Mouse (Mus musculus) midbrain, embryonic 11.5 days (tissue): Measurements from ENCODE around the gene Mfsd11. TPM values are rescaled to one million over a fixed set of nuclear protein-coding genes. Genes with fewer than 3 reads are reported as not detected.
A peak's percentile ranks its signal among the peaks of the same experiment; 100 is the strongest.
"Not testable (repeated sequence)": the region's sequence is repeated elsewhere in the genome, so short reads cannot be mapped to it uniquely, and the experiment has no call there.

Source experiments
- ATAC-seq: fragments of 200-750 bp; cut with Nextera tagmentation; 2 replicates; pipeline ENCODE4 v1.8.0; 2017; ENCODE audit warnings: moderate TSS enrichment, moderate library complexity; ENCODE audit not compliant: low FRiP score
- DNase-seq: peaks from one replicate; pipeline ENCODE4 v3.0.0; 2015; ENCODE audit warnings: low spot score; ENCODE audit errors: missing footprints
- H3K27ac ChIP-seq: fragments of 300-500 bp; sonication (generic); 2 replicates; pipeline ENCODE4 v1.5.1; 2014; ENCODE audit warnings: low read depth, low read length
- H3K27me3 ChIP-seq: fragments of 300-500 bp; sonication (generic); 2 replicates; pipeline ENCODE4 v1.6.1; 2014; ENCODE audit warnings: mild to moderate bottlenecking, low read length, moderate library complexity, mixed read lengths; ENCODE audit not compliant: control insufficient read depth, insufficient read depth
- H3K36me3 ChIP-seq: fragments of 300-500 bp; sonication (generic); 2 replicates; pipeline ENCODE4 v1.6.1; 2014; ENCODE audit warnings: mild to moderate bottlenecking, low read length, moderate library complexity, mixed read lengths; ENCODE audit not compliant: control insufficient read depth, insufficient read depth
- H3K4me1 ChIP-seq: fragments of 300-500 bp; sonication (generic); 2 replicates; pipeline ENCODE4 v1.6.1; 2014; ENCODE audit warnings: low read length; ENCODE audit not compliant: control insufficient read depth, insufficient read depth
- H3K4me2 ChIP-seq: fragments of 300-500 bp; sonication (generic); 2 replicates; pipeline ENCODE4 v1.6.1; 2014; ENCODE audit warnings: mild to moderate bottlenecking, moderate library complexity
- H3K4me3 ChIP-seq: fragments of 300-500 bp; sonication (generic); 2 replicates; pipeline ENCODE4 v1.5.1; 2014; ENCODE audit warnings: low read depth, low read length
- H3K9ac ChIP-seq: fragments of 300-500 bp; sonication (generic); 2 replicates; pipeline ENCODE4 v1.6.1; 2014; ENCODE audit warnings: low read length
- H3K9me3 ChIP-seq: fragments of 300-500 bp; sonication (generic); 2 replicates; pipeline ENCODE4 v1.6.1; 2016; ENCODE audit warnings: low read length; ENCODE audit not compliant: control insufficient read depth
- WGBS: fragments of 180-500 bp; shearing (Covaris S2); extraction: QIAGEN DNeasy Blood & Tissue Kit; methylation state at CpG from one replicate; pipeline ENCODE4 v1.1.7; 2014; 5-methylcytosine and 5-hydroxymethylcytosine counted together
- polyA plus RNA-seq: library from polyadenylated mRNA; unstranded; fragments of >200 nt; fragmentation: Nextera tagmentation; extraction: Ambion mirVana; gene quantifications from 2 replicates; pipeline ENCODE4 v1.2.1, GENCODE M21; 2014

Gene Mfsd11
- polyA plus RNA-seq, 1 experiment from 2014 or later = 30.3 TPM

DNA sequence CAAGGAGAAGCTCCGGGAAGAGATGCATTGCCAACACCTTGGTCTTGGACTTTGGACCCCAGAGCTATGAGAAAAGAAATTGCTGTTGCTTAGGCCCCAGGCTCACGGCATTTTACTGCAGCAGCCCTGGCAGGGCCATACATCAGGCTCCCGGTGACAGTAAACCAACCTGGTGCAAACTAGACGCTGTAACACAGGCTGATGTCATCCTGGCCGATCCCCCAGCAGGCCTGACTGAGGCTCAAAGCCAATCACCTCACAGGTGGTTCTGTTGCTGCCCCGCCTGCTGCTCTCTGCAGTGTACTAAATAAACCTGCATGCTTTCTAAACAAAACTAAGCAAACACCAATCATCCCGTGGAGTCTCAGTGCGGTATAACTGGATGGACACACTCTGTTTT lies 33.5 kb upstream of the Mfsd11 start:
- Histone ChIP-seq H3K27ac (no peak overlapping the region), H3K4me1 (peaks cover 33% of the 10 kb centered on the region), H3K4me2 (no peak overlapping the region), H3K36me3 (no peaks in the 10 kb centered on the region), H3K9ac (no peak overlapping the region), H3K4me3 (no peak overlapping the region), H3K9me3 (no peaks in the 10 kb centered on the region), H3K27me3 (no peaks in the 10 kb centered on the region)
- no peak for ATAC-seq
- no peak for DNase-seq
- WGBS = 80% methylated on average over 8 of the region's 8 CpGs

DNA sequence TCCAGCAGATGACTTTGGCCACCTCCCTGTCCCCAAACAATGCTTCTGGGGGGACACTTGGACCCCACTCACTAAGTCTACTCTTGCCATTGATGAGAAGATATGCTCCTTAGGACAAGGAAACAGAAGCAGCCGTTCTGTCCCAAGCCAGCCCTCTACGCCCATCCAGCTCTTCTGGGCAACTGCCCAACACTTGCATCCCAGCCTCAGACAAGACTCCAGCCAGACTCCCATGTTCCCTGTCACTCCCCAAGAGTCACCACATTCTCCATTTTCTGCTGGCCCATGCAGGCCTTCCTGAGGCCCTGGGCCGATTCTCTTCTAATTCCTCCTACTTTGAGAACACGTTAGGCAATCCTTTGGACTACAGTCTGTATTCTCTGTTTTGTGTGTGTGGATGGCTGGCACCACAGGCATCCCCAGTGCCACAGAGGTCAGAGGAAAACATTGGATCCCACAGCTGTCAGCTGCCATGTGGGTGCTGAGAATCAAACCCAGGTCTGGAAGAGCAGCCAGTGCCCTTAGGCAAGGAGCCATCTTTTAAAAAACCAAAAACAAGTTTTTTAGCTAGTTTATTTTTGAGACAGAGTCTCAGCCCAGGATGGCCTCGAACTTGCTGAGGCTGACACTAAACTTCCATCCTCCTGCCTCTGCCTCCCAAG lies 32.2 kb upstream of the Mfsd11 start:
- DNase-seq = no peak
- Histone ChIP-seq H3K27me3 (no peaks in the 10 kb centered on the region), H3K36me3 (no peaks in the 10 kb centered on the region), H3K9ac (no peak overlapping the region), H3K4me3 (no peak overlapping the region), H3K9me3 (no peaks in the 10 kb centered on the region), H3K4me2 (no peak overlapping the region), H3K27ac (no peak overlapping the region), H3K4me1 (peaks cover 22% of the 10 kb centered on the region)
- ATAC-seq = no peak
- 93% methylated on average over 5 of the region's 5 CpGs for WGBS

DNA sequence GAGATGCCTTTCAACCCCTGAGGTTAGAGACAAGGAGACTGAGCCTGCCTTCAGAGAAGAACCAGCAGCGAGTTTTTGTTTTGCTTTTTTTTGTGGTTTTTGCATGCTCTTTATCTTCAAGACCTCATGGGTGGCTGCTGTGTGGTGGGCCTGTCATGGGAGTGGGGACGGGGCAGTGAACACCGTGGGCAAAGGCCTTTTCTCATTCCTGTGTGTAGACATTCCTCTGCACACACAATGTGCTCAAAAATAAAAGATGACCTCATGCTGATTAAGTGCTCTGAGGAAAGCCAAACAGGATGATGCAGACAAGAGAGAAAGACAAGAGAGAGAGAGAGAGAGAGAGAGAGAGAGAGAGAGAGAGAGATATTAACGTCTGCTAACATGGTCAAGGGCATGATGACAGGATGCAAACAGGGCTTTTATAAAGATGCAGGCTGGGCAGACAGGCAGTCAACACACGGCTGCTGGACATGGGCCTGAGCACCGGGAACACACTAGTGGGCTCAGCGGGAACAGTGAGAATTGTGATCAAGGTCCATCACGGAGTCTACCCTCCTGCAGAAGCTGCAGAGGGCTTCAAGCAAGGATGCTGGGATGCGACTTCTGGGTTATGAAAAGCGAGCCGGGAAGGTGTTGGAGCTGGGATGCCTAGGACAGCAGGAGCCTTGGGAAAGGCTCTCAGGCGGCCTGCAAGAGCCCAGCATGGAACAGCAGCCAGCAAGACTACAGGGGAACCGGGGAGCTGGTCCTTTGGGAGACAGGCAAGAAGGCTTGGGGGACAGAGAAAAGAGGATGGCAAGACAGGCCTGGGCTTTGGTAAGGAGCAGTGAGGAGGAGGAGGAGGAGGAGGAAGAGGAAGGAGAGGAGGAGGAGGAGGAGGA lies 30.9 kb upstream of the Mfsd11 start:
- WGBS = 55% methylated on average over 13 of the region's 13 CpGs
- Histone ChIP-seq H3K27me3 (no peaks in the 10 kb centered on the region), H3K36me3 (no peaks in the 10 kb centered on the region), H3K4me2 (no peak overlapping the region), H3K4me1 (peaks cover 22% of the 10 kb centered on the region), H3K9me3 (no peaks in the 10 kb centered on the region), H3K4me3 (no peak overlapping the region), H3K9ac (no peak overlapping the region; the same call in 1 of the 2 replicates), H3K27ac (no peak overlapping the region; the same call in 1 of the 2 replicates)
- ATAC-seq (no peak), DNase-seq (no peak)

DNA sequence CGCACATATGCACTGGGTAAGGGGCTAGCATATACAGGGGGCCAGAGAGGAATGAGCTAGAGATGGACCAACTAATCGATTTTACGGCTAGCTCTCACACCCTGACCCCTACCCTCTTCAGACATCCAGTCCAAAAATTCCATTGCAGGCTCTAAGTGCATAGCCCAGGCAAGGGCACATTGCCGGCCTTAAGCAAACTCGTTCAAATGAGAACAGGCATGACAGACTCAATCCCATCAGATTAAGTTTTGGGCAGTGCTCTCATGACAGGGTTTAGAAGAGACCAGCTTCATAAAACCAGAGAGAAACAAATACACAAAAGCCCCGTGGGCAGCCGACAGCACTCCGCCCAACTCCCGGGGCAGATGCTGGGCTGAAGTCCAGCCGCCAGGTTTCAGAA lies 30.0 kb upstream of the Mfsd11 start:
- H3K9ac ChIP-seq = no peak overlapping the region
- 57% methylated on average over 10 of the region's 10 CpGs for WGBS
- no peak overlapping the region for H3K27ac ChIP-seq
- DNase-seq (no peak), ATAC-seq (no peak)
- no peaks in the 10 kb centered on the region for H3K9me3 ChIP-seq
- no peak overlapping the region for H3K4me2 ChIP-seq
- H3K4me1 ChIP-seq = peaks cover 30% of the 10 kb centered on the region
- no peaks in the 10 kb centered on the region for H3K27me3 ChIP-seq
- no peaks in the 10 kb centered on the region for H3K36me3 ChIP-seq
- no peak overlapping the region for H3K4me3 ChIP-seq

DNA sequence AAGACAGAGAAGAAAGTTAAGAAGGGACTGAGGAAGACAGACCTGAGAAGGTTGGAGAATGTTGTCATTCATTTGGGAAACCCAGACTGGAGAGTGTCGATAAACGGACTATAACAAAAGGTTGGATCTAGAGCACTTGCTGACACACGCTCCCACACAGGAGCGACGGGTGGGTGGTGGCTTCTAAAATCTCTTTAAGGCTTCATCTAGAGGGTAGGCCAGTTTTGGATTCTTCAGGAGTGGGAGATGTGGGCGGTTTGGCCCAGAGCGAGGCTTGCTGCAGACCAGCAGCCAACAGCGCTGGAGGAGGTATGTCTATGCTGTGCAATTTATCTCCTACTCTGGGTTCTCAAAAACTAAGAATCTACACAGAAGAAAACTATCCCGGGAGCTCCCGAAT lies 29.6 kb upstream of the Mfsd11 start:
- H3K4me1 ChIP-seq = peaks cover 34% of the 10 kb centered on the region
- no peak overlapping the region for H3K27ac ChIP-seq

DNA sequence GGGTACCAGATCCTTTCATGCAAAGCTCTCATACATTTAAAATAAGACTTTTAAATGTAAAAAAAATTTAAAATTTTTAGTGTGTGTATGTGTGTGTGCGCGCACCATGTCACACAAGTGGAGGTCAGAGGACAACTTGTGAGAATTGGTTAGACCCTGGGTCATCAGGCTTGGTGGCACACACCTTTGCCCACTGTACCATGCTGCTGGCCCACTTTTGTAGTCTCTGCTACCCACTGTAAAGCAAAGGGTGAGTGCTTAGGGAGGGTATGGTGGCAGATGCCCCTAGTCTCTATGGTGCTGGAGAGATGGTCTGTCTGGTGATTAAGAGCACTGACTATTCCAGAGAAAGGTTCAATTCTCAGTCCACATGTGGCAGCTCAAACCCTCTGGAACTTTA lies 29.0 kb upstream of the Mfsd11 start:
- Histone ChIP-seq H3K4me3 (no peak overlapping the region), H3K9me3 (no peaks in the 10 kb centered on the region), H3K4me1 (peaks cover 35% of the 10 kb centered on the region), H3K27me3 (no peaks in the 10 kb centered on the region), H3K9ac (no peak overlapping the region), H3K36me3 (no peaks in the 10 kb centered on the region), H3K27ac (no peak overlapping the region), H3K4me2 (no peak overlapping the region)
- ATAC-seq (no peak), DNase-seq (no peak)
- 93% methylated on average over 2 of the region's 2 CpGs for WGBS

More for the DNA sequence above, 29.6 kb upstream of the Mfsd11 start:
- H3K9me3 ChIP-seq = no peaks in the 10 kb centered on the region
- no peak overlapping the region for H3K4me3 ChIP-seq
- no peaks in the 10 kb centered on the region for H3K27me3 ChIP-seq
- WGBS = 85% methylated on average over 10 of the region's 10 CpGs
- DNase-seq (no peak), ATAC-seq (no peak)
- no peaks in the 10 kb centered on the region for H3K36me3 ChIP-seq
- no peak overlapping the region for H3K4me2 ChIP-seq
- H3K9ac ChIP-seq = no peak overlapping the region

DNA sequence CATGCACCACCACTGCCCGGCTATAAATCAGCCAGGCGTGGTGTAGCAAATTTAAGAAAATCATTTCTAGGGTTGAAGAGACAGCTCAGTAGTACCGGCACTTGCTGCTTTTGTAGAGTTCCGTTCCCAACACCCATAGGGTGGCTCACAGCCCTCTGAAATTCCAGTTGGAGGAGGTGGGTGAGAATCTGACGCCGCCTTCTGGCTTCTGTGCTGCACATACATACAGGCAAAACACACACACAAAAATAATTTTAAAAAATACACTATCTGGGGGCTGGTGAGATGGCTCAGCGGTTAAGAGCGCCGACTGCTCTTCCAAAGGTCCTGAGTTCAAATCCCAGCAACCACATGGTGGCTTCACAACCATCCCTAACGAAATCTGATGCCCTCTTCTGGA lies 28.4 kb upstream of the Mfsd11 start:
- H3K4me1 ChIP-seq = peaks cover 35% of the 10 kb centered on the region
- not testable (repeated sequence) for H3K9ac ChIP-seq, H3K27ac ChIP-seq, DNase-seq, H3K27me3 ChIP-seq, H3K4me3 ChIP-seq, ATAC-seq, H3K36me3 ChIP-seq, H3K4me2 ChIP-seq, H3K9me3 ChIP-seq
- 97% methylated on average over 9 of the region's 10 CpGs for WGBS

DNA sequence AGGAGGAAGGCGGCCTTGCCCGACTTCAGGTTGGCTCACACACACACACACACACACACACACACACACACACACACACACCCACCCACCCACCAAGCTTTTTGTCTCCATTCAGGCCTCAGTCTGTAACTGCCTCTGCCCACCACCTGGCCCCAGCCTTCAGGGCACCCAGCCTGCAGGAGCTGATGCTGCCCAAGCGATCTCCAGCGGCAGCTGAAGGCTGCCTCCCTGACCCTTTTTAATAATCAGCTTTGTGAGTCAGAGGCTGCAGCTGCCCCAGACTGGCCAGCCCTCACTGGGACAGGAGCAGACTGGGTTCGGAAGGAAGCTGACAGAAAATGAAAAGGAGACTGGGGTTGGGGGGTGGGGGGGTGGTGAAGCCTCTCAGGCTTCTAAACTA lies 27.0 kb upstream of the Mfsd11 start:
- H3K9me3 ChIP-seq = no peaks in the 10 kb centered on the region
- peaks cover 37% of the 10 kb centered on the region for H3K4me1 ChIP-seq
- peak overlapping the region; percentile 51 for H3K27ac ChIP-seq
- H3K4me2 ChIP-seq = peak overlapping the region; percentile 21; the same call in 1 of the 2 replicates
- H3K4me3 ChIP-seq = no peak overlapping the region
- peak; percentile 17; the same call in 1 of the 2 replicates for ATAC-seq
- no peaks in the 10 kb centered on the region for H3K36me3 ChIP-seq
- H3K9ac ChIP-seq = 0 out of 2 replicates have a peak overlapping the region, but pooled peaks have one; percentile 9
- H3K27me3 ChIP-seq = no peaks in the 10 kb centered on the region
- DNase-seq = no peak
- 45% methylated on average over 5 of the region's 5 CpGs for WGBS
